Mouse (Mus musculus): ENCODE measurements at regions not wholly inside any gene's neighbourhood (a gene's known extent, or its start where the extent isn't known, plus 50 kb on each side); places are given as distances from the start of the nearest gene placed in this dataset.
"Not testable (repeated sequence)": the region's sequence is repeated elsewhere in the genome, so short reads cannot be mapped to it uniquely, and the experiment has no call there.

DNA sequence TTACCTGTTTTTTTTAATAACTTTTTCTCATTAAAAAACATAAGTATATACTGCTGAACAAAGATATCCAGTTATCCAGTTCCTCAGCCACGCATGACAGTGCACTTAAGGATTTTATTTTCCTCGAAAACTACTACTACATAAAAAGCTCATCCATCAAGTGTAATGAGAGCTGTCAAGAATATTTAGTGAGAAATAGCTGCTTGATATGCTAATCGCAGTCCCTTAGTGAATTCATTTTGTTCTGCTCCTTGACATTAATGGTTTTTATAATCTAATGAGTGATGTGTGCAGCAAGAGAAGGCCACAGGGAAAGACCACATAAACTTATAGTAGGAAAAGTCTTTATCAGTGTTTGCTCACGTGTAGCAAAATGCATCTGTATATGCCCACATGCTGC is 754.0 kb upstream of the Slc39a10 start:
- no peak for DNase-seq

GRCm38 (mm10) chr1:47606597-47606996 is 713.9 kb upstream of the Slc39a10 start:
- DNase-seq: no peak

DNA sequence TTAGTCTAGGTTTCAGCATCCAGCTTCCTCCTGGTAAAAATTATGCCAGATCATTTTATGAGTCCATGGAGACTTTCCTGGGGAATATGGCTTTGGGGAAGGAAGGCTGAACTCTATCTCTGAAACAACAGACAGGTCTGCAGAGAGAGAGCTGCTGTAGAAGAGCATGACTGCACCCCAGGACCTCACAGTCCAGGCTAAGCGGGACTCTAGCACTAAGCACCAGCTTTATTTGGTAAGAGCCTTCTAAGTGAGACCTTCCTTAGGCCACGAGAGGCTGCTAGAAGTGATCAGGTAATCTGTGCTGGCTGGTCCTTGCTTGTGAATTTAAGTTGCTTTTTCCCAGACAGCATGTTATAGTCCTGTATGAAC is 711.3 kb upstream of the Slc39a10 start:
- DNase-seq: no peak

GRCm38 (mm10) chr1:47603294-47603988 is 710.8 kb upstream of the Slc39a10 start:
- DNase-seq: no peak

GRCm38 (mm10) chr1:47593641-47594040 is 701.0 kb upstream of the Slc39a10 start:
- DNase-seq: not testable (repeated sequence)

DNA sequence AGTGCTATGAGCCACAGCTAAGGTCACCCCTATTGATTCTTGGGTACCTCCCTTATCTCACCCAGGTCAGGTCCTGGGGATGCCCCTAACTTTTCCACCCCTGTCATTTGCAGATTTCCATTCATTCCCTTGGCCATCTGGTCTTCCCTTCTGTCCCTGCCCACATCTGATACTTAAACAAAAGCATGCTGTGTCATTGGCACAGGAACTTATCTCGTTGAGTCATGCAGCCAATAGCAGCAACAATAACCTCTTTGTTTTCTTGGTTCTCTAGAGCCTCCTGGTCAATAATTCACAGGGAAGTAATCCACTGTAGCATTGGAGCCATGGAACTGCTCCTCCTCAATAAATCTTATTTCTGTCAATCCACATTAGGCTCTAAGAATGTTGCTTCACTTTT is 653.0 kb upstream of the Slc39a10 start:
- DNase-seq: no peak

GRCm38 (mm10) chr1:47511426-47511825 is 618.8 kb upstream of the Slc39a10 start:
- no peak for DNase-seq

DNA sequence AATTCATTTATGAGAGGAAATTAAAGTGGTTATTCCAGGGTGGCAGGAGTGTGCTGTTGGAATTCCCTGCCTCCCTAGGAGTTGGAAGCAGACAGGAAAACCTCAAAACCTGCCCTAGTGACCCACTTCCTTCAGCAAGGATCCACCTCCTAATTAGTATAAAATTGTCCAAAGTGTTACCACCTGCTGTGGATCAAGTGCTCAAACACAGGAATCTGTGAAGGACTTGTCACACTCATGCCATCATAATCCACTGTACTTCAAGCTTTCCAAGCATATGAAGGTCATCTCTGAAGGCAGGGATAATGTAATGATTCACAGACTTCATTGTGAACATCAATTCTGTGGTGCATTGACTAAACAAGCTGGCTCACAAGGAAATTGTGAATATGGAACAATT is 615.1 kb upstream of the Slc39a10 start:
- DNase-seq: no peak

- DNase-seq: no peak
These were observed 596.0 kb upstream of the Slc39a10 start for GRCm38 (mm10) chr1:47488581-47489204.

DNA sequence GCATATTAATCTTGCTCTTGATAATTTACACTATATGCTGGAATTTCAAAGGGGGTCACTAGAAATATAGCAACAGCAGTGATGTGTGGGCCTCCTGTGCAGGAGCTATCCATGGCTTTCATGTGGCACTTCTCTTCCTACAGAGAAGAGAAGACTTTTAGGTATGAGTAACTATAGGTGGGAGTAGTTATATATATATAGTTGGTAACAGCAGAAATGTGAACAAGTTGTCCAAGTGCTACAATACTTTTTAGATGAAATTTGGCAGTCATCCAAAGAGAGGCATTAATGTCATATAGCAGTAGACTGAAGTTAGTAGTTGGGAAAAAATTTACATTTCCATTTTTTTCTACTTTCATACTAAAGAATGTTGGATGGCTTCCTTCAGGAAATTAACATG is 593.4 kb upstream of the Slc39a10 start:
- no peak for DNase-seq

DNA sequence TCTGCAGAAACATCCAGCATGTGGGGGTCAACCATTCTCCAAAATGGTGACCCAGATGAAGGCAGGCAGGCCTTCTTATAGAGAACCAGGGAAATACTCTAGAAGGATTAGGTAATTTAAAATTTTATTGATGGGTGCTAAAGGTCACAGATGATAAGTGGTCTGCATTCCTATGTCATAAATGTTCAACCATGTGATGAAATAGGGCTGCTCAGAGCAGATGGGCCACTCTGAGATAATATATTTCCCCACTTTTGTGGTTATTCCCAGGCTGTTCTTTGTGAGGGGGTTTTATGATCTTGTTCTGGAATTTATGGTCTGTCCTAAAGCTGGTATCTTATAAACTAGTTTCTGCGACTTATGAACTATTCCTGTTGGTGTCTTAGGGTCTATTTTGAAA is 586.4 kb upstream of the Slc39a10 start:
- no peak for DNase-seq

DNA sequence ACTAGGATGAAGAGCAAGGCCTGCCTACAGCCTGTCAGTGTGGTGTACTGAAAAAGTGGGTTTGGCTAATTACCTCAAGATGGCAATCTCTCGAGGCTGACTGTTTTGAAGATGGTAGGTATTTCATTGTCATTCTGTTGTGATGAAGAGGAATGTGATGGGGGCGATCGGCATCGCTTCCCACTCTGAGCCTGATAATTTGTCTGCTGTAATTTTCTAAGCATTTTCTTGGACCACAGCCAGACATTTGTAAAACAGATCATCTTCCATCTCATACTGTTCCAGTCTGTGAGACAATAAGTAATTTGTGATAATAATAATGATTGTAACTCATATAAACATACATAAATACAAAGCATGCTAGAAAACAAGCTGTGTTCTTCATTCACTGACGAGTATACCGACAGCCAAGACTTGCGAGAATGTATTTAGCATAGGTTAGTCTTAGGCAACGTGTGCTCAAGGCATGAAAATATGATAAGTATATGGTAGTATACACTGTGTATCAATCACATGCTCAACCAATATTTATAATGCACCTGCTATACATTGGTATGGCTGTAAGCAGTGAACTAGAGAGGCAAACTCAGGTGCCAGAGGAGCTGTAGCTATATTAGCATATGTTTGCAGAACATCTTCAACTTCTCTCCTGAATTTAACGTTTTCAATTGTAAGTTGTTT is 574.1 kb upstream of the Slc39a10 start:
- no peak for DNase-seq

DNA sequence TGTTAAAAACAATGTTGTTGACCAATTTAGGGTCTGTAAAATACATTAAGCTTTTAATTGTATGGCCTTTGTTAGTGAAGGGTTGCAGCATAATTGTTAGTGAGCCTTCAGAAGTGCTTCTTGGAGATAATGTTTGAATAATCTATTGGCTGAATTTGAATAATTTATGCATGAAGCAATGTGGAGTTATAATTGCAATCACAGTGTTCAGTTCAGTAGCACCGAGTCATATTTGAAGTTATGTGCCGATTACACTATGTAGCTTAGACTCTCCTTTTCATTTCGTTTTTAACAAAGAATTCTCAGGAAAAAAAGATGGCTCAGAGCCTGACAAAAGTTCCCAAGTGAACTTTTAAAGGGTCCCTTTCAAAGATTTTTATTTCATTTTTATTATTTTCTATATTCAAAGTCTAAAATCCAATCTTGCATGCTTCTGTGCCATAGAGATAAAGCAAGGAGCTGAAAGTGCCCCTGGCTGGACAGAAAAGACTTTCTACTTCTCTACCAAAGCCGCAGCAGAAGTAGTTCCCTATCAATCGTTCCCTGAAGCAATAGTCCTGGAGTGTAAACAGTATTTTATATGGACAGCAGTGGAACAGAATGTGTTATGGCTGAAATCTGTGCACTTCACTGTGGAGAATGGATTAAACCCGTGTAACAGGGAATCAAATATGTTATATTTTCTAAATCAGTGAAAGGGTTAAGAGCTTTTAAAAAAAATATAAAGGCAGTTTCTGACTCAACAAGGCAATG is 556.3 kb upstream of the Slc39a10 start:
- no peak for DNase-seq

- DNase-seq: no peak
These were observed 555.4 kb upstream of the Slc39a10 start for GRCm38 (mm10) chr1:47448070-47448469.

GRCm38 (mm10) chr1:47446021-47446420 is 553.4 kb upstream of the Slc39a10 start:
- DNase-seq: no peak

DNA sequence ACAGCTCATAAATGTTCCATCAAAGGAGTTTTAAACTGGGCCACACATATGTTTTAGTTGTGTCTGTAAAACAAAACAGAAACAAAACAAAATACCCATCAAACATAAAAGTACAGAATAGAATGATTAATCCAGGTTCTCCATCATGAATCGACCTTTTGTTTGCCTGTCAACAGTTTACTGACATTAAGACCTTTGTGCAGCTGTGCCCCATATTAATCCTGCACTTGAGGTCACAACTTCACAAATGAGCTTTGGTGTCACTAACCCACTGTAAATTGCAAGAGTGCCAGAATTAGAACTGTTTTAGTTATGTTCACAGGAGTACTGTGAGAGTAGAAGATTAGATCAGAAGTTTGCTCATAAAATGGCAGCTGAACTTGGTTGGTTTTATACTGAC is 540.2 kb upstream of the Slc39a10 start:
- no peak for DNase-seq

DNA sequence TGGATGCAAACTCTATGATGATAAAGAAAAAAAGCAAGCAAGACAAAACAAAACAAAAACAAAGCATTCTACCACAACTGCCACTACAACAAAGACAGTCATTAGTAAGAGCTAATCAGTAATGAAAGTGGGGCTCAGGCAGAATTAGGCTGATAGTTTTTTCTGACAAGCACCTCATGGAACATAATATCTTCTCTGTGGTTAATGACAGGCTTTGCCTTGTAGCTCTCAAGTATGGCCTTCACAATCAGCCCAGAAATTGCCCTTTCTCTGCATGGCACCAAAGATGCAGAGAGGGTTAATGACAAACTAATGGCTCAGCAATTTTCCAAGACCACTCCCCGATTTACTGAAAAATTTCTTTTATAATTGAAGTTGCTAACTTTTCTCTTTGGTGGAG is 512.5 kb upstream of the Slc39a10 start:
- no peak for DNase-seq

DNA sequence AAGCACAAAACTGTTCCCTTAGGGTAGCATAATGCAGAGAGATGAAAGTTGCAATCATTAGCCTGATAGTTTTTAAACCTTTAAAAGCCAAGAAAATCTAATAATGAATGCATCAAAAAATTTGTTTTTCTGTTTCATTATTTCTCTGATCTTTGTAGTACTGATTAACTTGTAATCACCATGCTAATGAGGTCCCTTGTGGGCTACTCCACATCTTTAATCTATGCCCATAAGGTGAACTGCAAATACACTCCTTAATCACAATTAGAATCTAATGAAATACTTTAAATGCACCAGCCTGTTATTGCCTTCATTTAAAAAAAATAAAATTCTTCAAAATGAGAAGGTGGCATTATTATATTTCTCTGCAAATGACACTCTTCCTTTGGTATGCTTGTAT is 493.9 kb upstream of the Slc39a10 start:
- DNase-seq: no peak

DNA sequence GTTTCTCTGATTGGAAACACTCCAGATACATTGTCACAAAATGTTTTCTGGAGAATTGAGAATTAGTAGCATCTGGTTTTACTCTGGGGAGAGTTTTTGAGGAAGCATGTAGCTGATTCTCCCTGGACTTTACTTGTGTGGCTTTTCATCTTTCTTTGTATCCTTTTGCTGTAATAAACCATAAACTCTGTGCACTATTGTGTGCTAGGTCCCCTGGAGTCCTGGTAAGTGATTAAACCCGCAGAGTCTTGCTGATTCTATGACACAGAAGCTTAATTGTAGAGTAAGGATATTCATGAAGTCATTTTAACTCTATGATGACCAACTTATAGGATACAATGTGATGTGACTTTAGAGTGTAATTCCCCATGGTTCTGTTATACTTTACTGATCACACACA is 486.1 kb upstream of the Slc39a10 start:
- DNase-seq: no peak

- DNase-seq: no peak
These were observed 447.2 kb upstream of the Slc39a10 start for GRCm38 (mm10) chr1:47339718-47340439.

DNA sequence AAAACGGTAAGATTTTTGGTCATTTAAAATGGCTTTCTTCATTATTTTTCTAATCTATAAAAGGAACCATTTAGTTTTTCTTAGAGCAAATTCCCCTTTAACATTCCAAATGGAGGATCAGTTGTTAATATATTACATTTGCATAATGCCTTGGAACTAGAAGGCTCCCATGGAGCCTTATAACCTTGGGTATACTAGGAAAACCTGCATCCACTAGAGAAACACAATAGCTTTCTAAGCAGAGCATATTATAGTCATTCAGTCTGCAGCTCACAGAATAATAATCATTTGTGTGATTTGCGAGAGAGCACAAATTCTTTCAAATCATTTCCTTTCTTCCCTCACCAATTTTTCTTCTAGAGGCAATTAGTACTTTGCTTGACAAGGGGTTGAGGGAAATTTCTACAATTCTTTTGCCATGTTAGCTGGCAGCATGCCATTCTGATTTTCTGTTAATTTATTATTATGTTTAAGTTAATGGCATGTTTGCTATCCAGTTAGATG is 418.0 kb upstream of the Slc39a10 start:
- no peak for DNase-seq

- DNase-seq: no peak
These were observed 414.3 kb upstream of the Slc39a10 start for GRCm38 (mm10) chr1:47306961-47307360.

DNA sequence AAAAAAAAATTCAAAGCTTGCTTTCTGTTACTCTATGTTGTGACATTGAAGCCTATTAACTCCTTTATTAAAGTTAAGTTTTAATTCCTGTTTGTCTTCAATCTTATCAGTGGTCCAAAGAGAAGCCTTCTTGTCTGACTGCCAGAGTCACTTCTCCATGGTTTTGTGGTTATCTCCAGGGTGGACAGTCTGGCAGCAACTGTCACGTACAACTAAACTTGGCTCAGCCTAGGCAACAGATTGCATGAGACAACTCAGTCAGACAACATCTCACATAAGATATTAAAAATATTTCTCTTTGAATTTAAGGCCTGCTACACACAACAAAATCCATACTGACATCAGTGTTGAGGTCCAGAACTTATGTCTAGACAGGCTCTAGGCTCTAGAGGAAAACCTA is 406.7 kb upstream of the Slc39a10 start:
- no peak for DNase-seq
